Mouse (Mus musculus) cerebellum, adult 18-20 months (tissue): Measurements from ENCODE around the gene Aqp9.

Experiments used
- DNase-seq, 2 experiments: peaks; one replicate each; pipeline ENCODE4 v3.0.0; 2021

Gene Aqp9

DNA sequence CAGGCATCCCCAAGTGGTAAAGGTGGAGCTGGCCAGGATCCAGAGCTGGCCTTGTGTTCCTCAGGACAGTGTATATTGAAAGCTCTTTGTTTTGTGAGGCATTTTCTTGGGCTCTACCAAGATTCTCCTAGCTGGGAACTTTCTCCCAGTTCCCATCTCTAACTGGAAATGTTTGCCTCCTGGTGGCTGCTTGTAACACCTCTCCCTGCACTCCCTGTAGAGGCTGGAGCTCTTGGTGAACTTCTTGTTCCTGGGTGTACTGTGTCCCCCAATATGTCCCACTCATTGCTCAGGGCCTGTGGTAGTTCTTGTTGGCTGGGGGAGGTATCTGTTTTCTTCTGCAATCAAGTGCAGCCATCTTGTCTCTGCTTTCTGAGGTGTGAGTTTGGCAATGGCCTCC is 104.9 kb downstream of the Aqp9 start:
- DNase-seq, result no peak

DNA sequence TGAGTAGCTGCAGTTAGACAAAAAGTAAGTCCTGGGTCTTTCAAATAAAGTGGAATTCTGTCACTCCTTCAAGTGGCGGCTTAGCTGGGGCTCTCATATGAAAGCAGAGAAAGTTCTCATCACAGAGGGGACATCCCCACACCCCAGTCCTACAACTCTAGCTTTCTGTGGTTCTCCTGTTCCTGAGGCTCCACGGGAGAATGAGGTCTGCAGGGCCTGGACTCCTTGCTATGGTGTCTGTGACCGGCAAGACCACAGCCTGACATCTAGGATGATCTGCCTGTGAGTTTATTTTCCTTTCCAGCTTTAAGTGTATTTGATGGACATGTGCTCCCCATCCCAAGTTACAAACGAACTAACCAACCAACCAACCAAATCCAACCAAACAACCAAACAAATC is 105.5 kb downstream of the Aqp9 start:
- no peak for DNase-seq

DNA sequence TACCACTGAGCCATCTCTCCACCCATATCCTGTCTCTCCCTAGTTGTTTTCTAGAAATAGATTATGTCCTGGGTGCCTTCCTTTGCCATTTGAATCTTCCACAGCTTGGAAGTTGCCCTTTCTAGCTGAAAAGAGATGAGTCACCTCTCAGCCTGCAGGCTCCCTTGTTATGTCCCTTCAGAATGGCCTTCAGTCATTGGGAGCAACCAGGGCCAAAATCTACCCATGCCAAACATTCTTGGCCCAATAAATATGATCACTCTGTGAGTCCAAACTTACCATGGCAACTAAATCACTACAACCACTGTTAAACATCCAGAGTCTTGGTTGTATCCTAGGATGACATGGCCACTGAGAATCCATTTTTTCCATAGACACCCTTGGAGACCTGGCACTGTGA is 106.2 kb downstream of the Aqp9 start:
- peak in 1 of 2 experiments; percentile 41 for DNase-seq
